Mouse (Mus musculus) embryonic facial prominence, embryonic 14.5 days (tissue): ENCODE measurements around the gene Bspry. TPM values are rescaled to one million over a fixed set of nuclear protein-coding genes. Genes with fewer than 3 reads are reported as not detected.

Experiments used
- ATAC-seq: fragments of 200-750 bp; cut with Nextera tagmentation; 2 replicates; pipeline ENCODE4 v1.8.0; 2017; ENCODE audit warnings: low read depth, moderate number of reproducible peaks, moderate TSS enrichment
- DNase-seq: peaks from one replicate; pipeline ENCODE4 v3.0.0-alpha.2; 2015; ENCODE audit warnings: low spot score
- H3K27ac ChIP-seq: fragments of 300-500 bp; sonication (generic); replicated peaks from 2 replicates; pipeline ENCODE4 v1.5.1; 2014; ENCODE audit warnings: low read depth, mild to moderate bottlenecking, low read length, moderate library complexity
- H3K27me3 ChIP-seq: fragments of 300-500 bp; sonication (generic); replicated peaks from 2 replicates; pipeline ENCODE4 v1.6.1; 2014; ENCODE audit warnings: low read length; ENCODE audit not compliant: control insufficient read depth, insufficient read depth
- H3K36me3 ChIP-seq: fragments of 300-500 bp; sonication (generic); 2 replicates; pipeline ENCODE4 v1.6.1; 2014; ENCODE audit warnings: low read length, mixed read lengths; ENCODE audit not compliant: control insufficient read depth, insufficient read depth
- H3K4me1 ChIP-seq: fragments of 300-500 bp; sonication (generic); 2 replicates; pipeline ENCODE4 v1.6.1; 2014; ENCODE audit warnings: antibody characterized with exemption, low read length; ENCODE audit not compliant: control insufficient read depth, insufficient read depth
- H3K4me2 ChIP-seq: fragments of 300-500 bp; sonication (generic); 2 replicates; pipeline ENCODE4 v1.6.1; 2014; ENCODE audit warnings: low read depth, mild to moderate bottlenecking, low read length, moderate library complexity, mixed read lengths
- H3K4me3 ChIP-seq: fragments of 300-500 bp; sonication (generic); 2 replicates; pipeline ENCODE4 v1.5.1; 2014; ENCODE audit warnings: low read depth, mild to moderate bottlenecking, low read length
- H3K9ac ChIP-seq: fragments of 300-500 bp; sonication (generic); 2 replicates; pipeline ENCODE4 v1.6.1; 2014; ENCODE audit warnings: low read depth, mild to moderate bottlenecking, low read length, moderate library complexity, mixed read lengths
- H3K9me3 ChIP-seq: fragments of 300-500 bp; sonication (generic); 2 replicates; pipeline ENCODE4 v1.6.1; 2016; ENCODE audit warnings: low read length; ENCODE audit not compliant: control insufficient read depth
- WGBS: fragments of 180-500 bp; shearing (Covaris S2); extraction: QIAGEN DNeasy Blood & Tissue Kit; methylation state at CpG from one replicate; pipeline ENCODE4 v1.1.7; 2014; 5-methylcytosine and 5-hydroxymethylcytosine counted together
- polyA plus RNA-seq: library from polyadenylated mRNA; unstranded; fragments of >200 nt; fragmentation: Nextera tagmentation; extraction: Ambion mirVana; gene quantifications from 2 replicates; pipeline ENCODE4 v1.2.1, GENCODE M21; 2014

The Bspry gene
- polyA plus RNA-seq, 1 experiment from 2014 or later: 8.7 TPM

GRCm38 (mm10) chr4:62524651-62525488 lies 45.0 kb downstream of the Bspry start, which contains the start of the genes Pole3 and 4933430I17Rik:
Pole3 (minus strand) TSS chr4:62525068.
4933430I17Rik (plus strand) TSS chr4:62525369.
- DNase-seq: peak; percentile 99
- Histone ChIP-seq H3K4me1 (peaks cover 13% of the 10 kb centered on the region), H3K9me3 (no peaks in the 10 kb centered on the region), H3K27ac (peak within 1 kb of the TSS; percentile 92), H3K27me3 (no peaks in the 10 kb centered on the region), H3K36me3 (peaks cover 15% of the 10 kb centered on the region), H3K4me2 (peak within 1 kb of the TSS; percentile 83), H3K9ac (peak within 1 kb of the TSS; percentile 85), H3K4me3 (peak within 1 kb of the TSS; percentile 68)
- ATAC-seq: peak; percentile 99
- whole genome bisulfite sequencing: under 1% methylated on average over 59 of the region's 59 CpGs

- Histone ChIP-seq H3K27me3 (no peaks in the 10 kb centered on the region), H3K36me3 (peaks cover 15% of the 10 kb centered on the region), H3K4me3 (peak overlapping the region; percentile 68), H3K4me1 (peaks cover 11% of the 10 kb centered on the region), H3K9ac (peak overlapping the region; percentile 51; the same call in 1 of the 2 replicates), H3K4me2 (peak overlapping the region; percentile 83), H3K9me3 (no peaks in the 10 kb centered on the region), H3K27ac (no peak overlapping the region)
- DNase-seq: no peak
- WGBS: 3% methylated on average over 10 of the region's 10 CpGs
- ATAC-seq: no peak
Observed at GRCm38 (mm10) chr4:62525489-62525811, 45.6 kb downstream of the Bspry start.

- no peak for ATAC-seq
- 60% methylated on average over 2 of the region's 2 CpGs for WGBS
Observed at GRCm38 (mm10) chr4:62526256-62526655, 46.4 kb downstream of the Bspry start.

GRCm38 (mm10) chr4:62527655-62528054 lies 47.8 kb downstream of the Bspry start:
- Histone ChIP-seq H3K4me3 (no peak overlapping the region), H3K9me3 (no peaks in the 10 kb centered on the region), H3K27me3 (no peaks in the 10 kb centered on the region), H3K4me1 (peaks cover 12% of the 10 kb centered on the region; the same call in 1 of the 2 replicates), H3K4me2 (no peak overlapping the region), H3K27ac (no peak overlapping the region), H3K36me3 (peaks cover 14% of the 10 kb centered on the region), H3K9ac (no peak overlapping the region)
- DNase-seq (no peak), ATAC-seq (no peak)
- 84% methylated on average over 4 of the region's 4 CpGs for WGBS

More at GRCm38 (mm10) chr4:62526256-62526655, 46.4 kb downstream of the Bspry start:
- Histone ChIP-seq H3K9ac (no peak overlapping the region), H3K27me3 (no peaks in the 10 kb centered on the region), H3K36me3 (peaks cover 15% of the 10 kb centered on the region), H3K4me2 (no peak overlapping the region), H3K4me3 (no peak overlapping the region), H3K27ac (no peak overlapping the region), H3K9me3 (no peaks in the 10 kb centered on the region), H3K4me1 (peaks cover 12% of the 10 kb centered on the region; the same call in 1 of the 2 replicates)
- DNase-seq: no peak

GRCm38 (mm10) chr4:62533729-62534128 lies 53.9 kb downstream of the Bspry start:
- H3K4me3 ChIP-seq: no peak overlapping the region
- 0 out of 2 replicates have a peak, but pooled peaks cover 8% of the 10 kb centered on the region for H3K9me3 ChIP-seq
- H3K27ac ChIP-seq: 0 out of 2 replicates have a peak overlapping the region, but pooled peaks have one; percentile 28
- DNase-seq: no peak
- no peak overlapping the region for H3K4me2 ChIP-seq
- ATAC-seq: peak; percentile 71
- H3K27me3 ChIP-seq: no peaks in the 10 kb centered on the region
- H3K4me1 ChIP-seq: peaks cover 4% of the 10 kb centered on the region; the same call in 1 of the 2 replicates
- H3K36me3 ChIP-seq: no peaks in the 10 kb centered on the region
- WGBS: 45% methylated on average over 6 of the region's 6 CpGs
- H3K9ac ChIP-seq: no peak overlapping the region

- Histone ChIP-seq H3K27me3 (no peaks in the 10 kb centered on the region), H3K4me2 (no peak overlapping the region), H3K9ac (no peak overlapping the region), H3K27ac (no peak overlapping the region), H3K36me3 (no peaks in the 10 kb centered on the region), H3K9me3 (no peaks in the 10 kb centered on the region), H3K4me3 (no peak overlapping the region), H3K4me1 (no peaks in the 10 kb centered on the region)
- WGBS: 67% methylated on average over 3 of the region's 3 CpGs
- ATAC-seq (no peak), DNase-seq (no peak)
Observed at GRCm38 (mm10) chr4:62541802-62542201, 61.9 kb downstream of the Bspry start.

DNA sequence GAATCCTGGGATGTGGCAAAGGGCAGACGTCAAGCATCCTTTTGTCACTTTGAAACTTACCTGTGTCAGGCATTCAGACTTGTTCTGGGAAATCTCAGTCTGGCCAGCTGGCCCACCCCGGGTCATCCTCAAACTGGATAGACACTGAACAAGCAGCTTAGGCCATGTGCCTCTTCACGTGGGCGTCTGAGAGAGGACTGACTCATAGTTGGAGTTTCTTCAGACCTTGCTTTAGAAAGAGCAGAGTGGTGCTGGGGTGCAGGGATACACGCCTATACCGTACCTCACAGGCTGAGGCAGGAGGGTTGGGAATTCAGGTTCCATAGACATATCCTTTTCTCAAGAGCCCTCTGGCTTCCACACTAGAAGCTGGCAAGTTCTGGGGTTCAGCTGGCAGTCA lies 63.9 kb downstream of the Bspry start:
- Histone ChIP-seq H3K36me3 (no peaks in the 10 kb centered on the region), H3K9me3 (no peaks in the 10 kb centered on the region), H3K4me3 (no peak overlapping the region), H3K27me3 (no peaks in the 10 kb centered on the region), H3K4me2 (no peak overlapping the region), H3K9ac (no peak overlapping the region), H3K27ac (no peak overlapping the region), H3K4me1 (no peaks in the 10 kb centered on the region)
- ATAC-seq: no peak
- no peak for DNase-seq
- 90% methylated on average over 6 of the region's 6 CpGs for WGBS

- Histone ChIP-seq H3K9ac (no peak overlapping the region), H3K27ac (no peak overlapping the region), H3K4me2 (no peak overlapping the region), H3K9me3 (peaks cover 1% of the 10 kb centered on the region; the same call in 1 of the 2 replicates), H3K4me1 (no peaks in the 10 kb centered on the region), H3K4me3 (no peak overlapping the region), H3K36me3 (no peaks in the 10 kb centered on the region), H3K27me3 (no peaks in the 10 kb centered on the region)
- ATAC-seq: no peak
- no peak for DNase-seq
Observed at GRCm38 (mm10) chr4:62544801-62545200, 64.9 kb downstream of the Bspry start.
